Mouse (Mus musculus) ES-CJ7 (cell line): ENCODE data around the gene Tmem50b.

Experiments
- DNase-seq: peaks from one replicate; pipeline ENCODE4 v3.0.0; 2011; ENCODE audit warnings: low read depth, low spot score

Gene Tmem50b

DNA sequence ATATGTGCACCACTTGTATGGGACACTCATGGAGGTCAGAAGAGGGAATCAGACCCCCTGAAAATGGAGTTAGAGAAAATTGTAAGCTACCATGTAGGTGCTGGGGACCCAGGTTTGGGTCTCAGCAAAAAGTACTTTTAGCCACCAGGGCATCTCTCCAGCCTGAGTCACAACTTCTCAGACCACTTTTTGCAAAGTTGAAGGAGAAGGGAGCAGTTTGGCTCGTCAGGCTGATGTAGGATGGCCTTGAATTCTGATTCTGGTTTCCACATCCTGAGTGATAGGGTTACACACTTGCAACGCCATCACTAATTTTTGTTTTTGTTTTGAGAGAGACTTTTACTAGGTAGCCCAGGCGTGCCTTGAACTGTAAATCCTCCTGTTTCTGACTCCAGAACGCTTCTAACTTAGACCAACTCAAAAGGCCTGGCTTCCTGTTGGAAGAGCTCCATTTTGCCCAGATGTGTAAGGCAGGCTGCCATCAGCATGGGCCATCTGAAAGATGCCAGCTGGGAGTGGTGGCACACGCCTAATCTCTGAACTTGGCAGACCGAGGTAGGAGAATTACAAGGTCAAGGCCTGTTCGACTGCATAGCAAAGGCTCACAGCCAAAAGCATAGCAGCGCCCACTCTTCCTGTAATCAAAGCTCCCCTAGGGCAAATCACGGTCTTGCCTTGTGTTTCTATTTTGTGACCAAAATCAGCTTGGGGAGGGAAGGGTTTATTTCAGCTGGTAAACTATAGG, 12.1 kb upstream of the Tmem50b start:
- DNase-seq, result no peak

DNA sequence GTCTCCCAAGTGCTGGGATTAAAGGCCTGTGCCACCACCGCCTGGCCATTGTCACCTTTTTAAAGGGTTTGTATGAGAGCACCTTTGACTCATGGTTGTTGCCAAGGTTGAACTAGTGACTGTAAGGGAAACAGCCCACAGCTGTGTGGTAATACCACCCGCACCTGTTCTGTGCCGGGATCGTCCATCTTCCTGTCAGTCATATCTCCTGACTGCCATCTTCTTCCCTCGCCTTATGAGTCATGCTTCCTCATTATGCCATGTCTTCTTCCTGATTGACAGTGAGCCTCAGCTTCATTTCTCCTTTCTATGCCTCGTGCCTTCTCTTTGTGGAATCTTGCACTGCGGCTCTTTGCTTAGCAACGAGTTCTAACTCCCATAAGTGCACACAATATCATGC, 9.4 kb upstream of the Tmem50b start:
- no peak for DNase-seq

DNA sequence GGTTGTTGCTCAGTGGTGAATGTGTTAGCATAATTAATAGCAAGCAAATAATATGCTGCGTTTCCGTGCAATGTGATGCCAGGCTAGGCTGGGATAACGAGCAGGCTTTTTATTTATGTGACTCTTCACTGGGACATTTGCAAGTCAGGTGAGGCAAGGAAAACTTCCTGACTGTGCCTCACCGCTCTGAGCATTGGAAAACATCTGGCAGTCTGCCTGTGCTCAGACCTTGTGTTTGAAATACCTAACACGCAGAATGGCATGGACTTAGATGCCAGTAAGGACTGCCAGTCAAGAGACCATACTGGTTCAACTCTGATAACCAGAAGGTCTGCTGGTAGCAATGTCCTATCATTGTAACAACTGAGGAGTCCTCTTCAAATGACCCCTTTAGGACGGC, 7.6 kb upstream of the Tmem50b start:
- no peak for DNase-seq

DNA sequence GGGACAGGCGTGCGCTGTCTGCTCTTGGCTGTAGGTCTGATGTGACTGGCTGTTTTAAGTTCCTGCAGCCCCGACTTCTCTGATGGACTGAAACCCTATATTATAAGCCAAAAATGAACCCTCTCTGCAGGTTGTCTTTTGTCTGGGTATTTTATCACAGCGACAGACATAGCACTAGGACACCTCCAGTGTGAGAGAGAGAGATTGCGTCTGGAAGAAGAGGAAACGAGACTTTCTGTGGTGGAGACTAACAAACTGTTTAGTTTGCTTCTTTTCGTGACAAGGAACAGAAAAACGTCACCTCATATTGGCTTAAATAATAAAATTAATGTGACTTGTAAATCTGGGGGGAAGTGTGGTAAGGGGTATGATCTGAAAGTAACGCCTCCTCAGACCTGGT, 4.1 kb upstream of the Tmem50b start:
- DNase-seq, result no peak

DNA sequence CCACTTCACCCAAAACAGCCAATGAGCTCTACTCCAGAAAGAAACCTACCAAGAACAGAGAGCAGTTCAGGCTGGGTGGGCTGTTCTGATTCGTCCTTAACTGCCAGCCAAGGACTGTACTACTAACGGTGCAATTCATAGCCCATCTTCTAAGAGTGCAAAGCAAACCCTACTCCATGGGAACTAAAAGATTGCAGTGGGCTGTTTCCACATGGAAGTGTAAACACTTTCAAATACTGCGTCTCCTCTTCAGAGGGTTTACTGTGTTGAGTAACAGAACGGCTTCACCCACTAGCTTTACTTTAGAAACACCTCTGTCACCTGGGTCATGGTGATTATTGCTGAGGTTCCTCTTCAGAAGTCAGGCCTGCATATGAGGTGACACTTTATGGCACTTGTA, 3.5 kb upstream of the Tmem50b start:
- no peak for DNase-seq

DNA sequence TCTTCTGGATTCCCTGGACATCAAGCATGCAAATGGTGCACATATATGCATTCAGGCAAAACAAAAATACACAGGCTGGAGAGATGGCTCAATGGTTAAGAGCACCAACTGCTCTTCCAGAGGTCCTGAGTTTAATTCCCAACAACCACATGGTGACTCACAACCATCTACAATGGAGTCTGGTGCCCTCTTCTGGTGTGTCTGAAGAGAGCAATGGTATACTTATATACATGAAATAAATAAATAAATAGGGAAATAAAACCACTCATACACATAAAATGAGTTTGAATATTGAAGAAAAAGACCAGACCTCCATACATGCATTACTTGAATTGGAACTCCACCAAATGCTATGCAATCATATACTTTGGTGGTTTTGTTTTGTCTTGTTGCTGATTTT, 1.6 kb upstream of the Tmem50b start:
- no peak for DNase-seq

DNA sequence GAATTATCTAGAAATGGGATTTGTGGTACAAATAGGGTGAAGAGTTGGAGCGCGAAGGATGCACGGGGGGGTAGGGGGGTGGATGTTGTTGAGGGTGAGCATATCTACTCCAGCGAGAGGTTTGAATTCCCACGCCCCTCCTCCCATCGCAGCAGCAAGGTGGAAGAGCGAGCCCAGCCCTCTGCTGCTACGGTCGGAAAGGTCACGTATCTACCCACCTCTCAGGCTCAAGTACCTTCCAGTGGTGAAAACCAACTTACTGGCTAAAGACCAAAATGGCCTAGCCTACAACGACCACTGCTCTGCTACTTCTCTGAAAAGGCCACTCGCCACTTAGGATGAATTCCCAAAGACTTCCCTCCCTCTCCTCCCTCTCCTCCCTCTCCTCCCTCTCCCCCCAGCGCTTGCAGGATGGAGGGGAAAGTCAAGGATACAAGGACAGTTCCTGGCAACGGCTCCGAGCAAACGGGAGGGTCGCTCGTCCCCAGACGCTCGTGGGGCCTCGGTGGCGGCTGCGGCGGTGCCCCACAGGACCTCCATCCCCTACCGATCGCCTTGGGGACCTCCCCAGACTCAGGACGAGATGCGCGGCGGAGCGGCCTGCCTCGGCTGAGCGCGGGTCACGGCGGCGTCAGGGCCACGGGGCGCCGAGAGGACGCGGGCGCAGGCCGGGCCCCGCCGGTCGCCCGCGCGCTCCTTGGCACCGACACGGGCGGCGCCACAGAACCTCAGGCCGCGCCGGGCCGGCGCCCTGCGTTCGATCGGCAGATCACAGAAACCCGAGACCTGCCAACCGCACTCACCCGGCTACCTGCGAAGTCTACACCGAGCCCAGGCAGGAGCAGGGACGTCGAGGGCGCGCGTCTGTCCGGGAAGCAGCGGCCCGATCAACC, 575 bp downstream of the Tmem50b start:
- DNase-seq, result peak; percentile 37

DNA sequence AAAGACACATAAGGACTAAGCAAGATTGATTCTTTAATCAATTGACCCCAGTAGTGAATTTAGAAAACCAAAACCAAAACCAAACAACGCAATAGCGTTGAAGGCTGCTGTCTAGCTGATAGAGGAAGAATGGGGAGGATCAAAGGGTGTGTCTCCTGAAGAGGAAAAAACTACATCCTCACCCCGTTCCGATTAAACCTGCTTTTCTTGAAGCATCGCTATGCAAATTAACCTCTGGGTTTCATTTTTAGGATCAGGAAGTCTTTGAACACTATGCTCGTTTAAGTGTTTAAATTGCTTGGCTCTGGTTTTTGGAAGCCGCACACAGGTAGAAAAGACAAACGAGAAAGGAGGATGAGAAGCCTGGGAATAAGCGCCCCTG, 1.2 kb downstream of the Tmem50b start:
- peak; percentile 23 for DNase-seq

DNA sequence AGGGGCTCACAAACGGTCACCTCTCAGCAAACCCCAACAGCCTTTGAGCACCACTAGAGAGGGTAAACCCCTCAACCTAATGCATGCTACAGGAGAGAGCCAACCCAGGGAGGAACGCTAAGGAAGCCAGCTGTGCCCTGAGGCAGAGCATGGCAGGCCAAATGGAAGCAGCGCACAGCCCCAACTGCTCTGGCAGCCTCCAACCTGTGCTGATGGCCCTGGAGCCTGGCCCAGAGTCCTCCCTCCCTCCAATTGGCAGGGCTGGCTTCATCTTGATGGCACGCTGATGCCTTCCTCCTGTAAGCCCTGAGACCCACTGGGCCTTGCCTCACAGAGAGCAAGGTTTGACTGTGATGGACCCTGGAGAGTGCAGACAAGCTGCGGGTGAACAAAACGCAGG, 2.5 kb downstream of the Tmem50b start:
- DNase-seq, result no peak

DNA sequence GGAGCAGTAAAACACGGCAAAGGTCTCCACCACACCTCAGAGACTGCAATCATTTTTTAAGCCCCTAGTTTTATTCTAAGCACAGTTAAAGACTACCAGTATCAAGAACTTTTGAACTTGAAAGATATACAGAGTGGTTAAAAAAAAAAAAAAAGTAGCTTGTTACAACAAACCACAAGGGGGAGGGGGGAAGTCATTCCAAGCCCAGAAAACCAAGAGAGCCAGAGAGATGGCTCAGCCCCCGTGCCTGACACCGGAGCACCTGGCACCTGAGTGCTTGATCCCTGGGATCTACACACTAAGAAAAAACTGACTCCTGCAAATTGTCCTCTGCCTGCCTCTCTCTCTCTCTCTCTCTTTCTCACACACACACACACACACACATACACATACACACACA, 4.3 kb downstream of the Tmem50b start:
- DNase-seq, result no peak

DNA sequence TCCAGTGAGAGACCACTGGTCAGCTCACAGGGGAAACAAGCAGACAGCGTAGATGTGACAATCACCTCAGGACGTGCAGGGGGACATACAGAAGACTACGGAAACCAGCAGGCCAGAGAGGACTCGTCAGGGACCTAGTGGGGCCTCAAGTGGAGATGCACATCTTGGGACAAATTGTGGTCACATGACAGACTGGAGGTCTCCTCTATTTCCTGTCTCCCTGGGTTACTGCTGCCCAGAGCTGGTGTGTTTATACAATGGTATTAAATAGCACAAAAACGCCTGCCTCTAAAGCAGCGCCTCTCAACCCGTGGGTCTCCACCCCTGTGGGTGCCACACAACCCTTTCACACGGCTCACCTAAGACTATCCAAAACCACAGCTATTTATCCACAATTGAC, 5.4 kb downstream of the Tmem50b start:
- DNase-seq, result no peak

DNA sequence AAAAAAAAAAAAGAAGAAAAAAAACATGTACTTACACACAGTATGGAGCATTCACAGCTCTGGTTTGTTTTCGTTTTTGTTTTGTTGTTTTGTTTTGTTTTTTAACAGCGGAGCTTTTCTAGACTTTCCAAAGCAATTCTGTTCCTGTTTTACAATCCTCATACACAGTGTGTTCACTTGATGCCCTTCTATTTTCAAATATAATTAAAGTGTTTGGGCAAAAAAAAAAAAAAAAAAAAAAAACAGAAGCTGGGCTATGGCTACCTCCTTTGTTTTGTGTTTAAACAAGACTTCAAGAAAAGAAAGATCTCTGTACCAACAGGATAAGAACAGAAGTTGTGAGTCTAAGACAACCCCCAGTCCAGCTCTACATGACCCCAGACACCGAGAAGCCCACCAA, 8.9 kb downstream of the Tmem50b start:
- no peak for DNase-seq

DNA sequence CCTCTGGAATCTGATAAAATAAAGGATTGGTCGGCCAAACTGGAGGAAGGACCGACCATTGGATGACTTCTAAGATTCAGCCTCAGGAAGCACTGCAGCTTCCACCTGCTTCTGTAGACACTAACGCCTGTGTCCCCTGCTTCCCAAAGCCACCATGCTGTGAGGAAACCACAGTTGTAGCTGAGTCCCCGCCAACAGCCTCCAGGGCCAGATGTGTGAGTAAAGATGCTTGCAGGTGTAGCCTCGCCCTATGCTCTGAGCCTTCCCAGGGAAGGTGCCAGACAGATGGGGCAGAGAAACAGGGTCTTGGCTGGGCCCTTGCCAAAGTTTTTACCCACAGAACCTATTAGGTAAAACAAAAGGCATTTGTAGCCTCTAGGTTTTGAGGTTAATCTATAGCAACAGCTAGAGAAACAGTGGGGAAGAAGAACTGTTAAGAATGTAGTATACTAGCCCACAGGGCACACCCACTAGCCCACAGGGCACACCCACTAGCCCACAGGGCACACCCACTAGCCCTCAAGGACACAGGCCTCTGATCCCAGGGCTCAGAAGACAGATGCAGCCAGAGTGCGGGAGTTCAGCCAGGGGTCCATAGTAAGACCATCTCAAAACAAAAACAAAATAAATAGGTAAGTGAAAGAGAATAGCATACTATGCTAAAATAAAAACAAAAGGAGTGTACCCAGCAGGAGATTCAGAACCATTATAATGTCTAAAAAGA, 9.7 kb downstream of the Tmem50b start:
- peak; percentile 56 for DNase-seq

DNA sequence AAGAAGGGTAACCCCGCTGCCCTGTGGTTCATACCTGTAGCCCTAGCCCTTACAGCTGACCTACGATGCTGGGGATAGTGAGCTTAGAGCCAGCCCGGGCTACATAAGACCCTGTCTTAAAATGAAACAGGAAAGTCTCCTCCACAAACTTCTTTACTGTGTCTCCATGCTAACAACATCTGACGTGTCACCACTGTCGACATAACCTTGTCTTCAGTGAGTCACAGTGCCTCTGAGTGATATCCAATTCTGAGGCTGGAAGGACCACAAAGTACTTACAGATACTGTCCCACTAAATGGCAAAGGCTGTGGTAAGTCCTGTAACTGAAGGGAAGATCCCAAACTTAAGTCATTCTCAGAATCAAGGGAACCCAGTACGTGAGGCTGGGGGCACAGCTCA, 11.4 kb downstream of the Tmem50b start:
- no peak for DNase-seq

DNA sequence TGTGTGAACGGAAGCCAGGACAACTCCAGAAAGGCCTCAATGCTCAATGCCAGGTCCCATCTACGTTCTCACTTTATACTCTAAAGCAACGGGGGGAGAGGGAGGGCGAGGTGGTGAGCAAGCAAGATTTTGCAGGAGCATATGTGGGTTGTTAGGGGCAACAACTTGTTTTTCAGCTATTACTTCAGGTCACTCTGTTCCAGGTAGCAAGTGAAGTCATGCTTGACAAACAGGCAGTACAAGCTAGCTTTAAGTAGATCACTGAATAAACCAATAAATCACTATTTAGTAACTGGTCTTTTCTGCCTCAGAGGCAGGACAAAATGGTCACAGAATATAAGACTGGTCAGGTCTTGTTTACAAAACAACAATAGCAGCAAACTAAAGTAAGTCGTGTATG, 12.0 kb downstream of the Tmem50b start:
- DNase-seq, result no peak

DNA sequence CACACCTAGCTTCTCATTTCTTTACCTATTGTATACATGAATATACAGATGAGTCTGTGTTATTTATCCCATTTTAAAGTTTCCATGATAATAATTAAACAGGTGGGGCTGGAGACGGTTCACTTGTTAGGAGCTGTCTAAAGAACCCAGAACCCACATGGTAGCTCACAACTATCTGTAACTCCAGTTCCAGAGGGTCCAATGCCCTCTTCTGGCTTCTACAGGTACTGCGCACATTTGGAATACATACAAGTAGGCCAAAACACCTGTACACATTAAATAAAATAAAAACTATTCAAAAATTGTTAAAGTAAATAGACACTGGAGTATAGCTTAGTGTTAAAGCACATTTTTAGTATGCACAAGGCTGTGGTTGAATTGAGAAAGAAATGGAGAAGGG, 15.3 kb downstream of the Tmem50b start:
- peak; percentile 61 for DNase-seq

DNA sequence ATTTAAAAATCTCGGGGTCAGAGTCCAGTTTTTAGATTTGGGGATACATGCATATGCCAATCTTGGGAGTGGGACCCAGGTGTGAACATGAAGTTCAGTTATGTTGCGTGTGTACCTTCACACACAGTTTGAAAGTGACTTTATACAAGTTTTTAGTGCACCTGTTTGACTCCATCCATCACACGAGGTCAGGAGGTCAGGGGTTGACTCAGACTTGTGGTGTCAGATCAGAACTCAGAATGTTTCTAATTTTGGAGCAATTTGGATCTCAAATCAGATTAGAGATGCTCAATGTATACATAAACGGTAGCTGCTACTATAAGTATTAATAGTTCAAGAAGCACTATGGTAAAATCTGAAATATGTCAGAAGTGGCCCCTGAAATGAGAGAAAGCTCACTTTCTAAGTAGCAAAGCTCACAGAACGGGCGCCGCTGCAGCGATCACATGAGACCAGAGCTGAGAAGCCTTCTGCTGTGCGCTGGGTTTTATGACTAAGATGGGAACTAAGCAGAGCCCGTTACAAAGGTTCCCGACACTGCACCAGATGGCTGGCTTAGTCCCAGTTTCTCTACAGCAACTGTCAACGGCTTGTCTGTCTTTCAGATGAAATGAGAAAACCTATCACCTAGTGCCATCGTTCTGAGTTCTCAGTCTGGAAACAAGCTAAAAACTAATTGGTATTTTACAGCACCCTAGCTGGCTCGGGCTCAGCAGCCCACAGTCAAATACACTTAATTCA, 18.4 kb downstream of the Tmem50b start:
- DNase-seq, result no peak

DNA sequence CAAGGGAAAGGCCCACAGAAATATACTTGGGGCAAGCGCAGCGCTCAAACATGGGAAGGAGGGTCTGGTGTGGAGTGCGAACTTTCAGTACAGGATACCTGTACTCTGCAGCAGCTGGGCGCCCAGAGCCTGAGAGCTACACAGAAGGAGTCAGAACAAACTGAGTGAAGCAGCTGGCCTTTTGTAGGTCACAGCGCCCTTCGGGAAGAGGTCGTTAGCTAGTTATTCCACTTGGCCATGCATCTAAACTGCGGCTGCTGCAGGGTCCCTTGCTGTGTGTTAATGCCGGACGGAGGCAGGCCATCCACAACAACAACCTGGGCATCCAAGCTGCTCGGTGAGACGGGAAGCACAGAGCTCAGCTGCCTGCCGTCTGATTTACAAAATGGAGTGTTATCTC, 22.4 kb downstream of the Tmem50b start:
- no peak for DNase-seq

DNA sequence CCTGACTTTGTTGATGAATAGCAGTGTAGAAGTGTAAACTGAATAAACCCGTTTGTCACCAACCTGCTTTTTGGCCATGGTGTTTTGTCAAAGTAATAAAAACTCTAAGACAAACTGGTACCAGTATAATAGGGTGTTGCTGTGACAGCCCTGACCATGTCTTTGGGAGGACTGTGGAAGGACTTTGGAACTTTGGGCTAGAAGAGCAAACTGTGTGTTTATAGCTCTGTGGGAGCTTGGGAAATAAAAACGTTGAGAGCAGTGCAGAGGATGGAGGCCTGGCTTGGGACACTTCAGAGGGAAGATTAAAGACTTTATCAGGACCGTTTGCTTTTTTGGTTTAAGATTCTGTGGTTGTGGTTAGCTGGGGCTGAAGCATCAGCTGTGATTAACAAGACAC, 26.5 kb downstream of the Tmem50b start:
- DNase-seq, result no peak

DNA sequence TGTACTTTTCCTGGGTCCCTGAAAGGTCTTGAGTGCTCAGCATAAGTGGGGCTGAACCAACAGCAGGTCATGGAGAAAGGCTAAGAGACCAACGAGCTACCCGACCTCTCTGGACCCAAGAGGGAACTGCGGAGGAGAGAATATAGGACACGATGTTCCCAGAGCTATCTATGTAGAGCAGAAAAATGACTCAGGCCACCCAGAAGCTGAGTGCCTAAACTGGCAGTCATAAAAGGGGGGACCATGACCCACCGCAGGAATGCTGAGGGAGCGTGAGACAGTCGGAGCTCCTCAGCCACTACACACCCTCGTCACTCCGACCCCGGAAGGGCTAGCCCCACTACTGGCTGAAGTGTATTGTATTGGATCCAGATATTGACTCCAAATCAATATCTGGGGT, 28.6 kb downstream of the Tmem50b start:
- DNase-seq, result no peak

DNA sequence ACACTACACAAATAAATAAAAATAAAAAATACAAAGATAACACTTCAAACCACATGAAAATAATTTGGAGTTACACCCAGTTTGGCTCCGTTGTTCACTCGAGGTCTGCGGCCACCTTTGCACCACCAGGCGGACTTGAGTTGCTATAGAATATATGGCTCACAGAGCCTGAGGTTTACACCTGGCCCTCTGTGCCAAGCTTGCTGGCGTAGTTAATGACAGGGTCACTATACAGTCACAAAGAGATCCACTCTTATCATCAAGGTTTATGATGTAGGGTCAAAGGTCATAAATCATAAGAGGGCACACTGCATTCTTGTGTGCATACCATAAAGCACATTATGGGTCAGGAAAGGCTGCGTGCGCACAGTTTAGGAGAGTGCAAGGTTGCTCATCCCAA, 31.6 kb downstream of the Tmem50b start:
- DNase-seq, result no peak
